8 mouse cellular contexts compared by ENCODE assay signal in genomic region chr4:103119229-103120027, GRCm38 (mm10). TPM values are rescaled to one million over a fixed set of nuclear protein-coding genes. Genes with fewer than 3 reads are reported as not detected.
A peak's percentile ranks its signal among the peaks of the same experiment; 100 is the strongest.
DNase-seq lines count a peak whose midpoint lies in the region; ATAC-seq and TF ChIP-seq lines count a peak whose summit lies in the region.

No protein-coding gene starts in this region.

- peak overlapping the region; percentile 97 for H3K9ac ChIP-seq in heart, embryonic 13.5 days
- H3K9ac ChIP-seq in kidney, postnatal 0 days (ENCODE audit: low read depth, low read length) = peak overlapping the region; percentile 98
- H3K9ac ChIP-seq in liver, adult 2 months (ENCODE audit: low read depth, low read length) = peak overlapping the region; percentile 94

- TF ChIP-seq CTCF in brain, embryonic 14.5 days (IDR thresholded peaks at IDR 0.05; ENCODE audit: borderline replicate concordance, extremely low read depth, insufficient read depth, insufficient read length) = no peak
- no peak for TF ChIP-seq CTCF in kidney, postnatal 0 days (IDR thresholded peaks at IDR 0.05; ENCODE audit: low read depth)
- no peak for TF ChIP-seq CTCF in liver, adult 2 months (IDR thresholded peaks at IDR 0.05; ENCODE audit: low read depth, low read length)

- peaks cover 43% of the 10 kb centered on the region for H3K4me1 ChIP-seq in heart, embryonic 13.5 days
- peaks cover 4% of the 10 kb centered on the region for H3K4me1 ChIP-seq in kidney, postnatal 0 days (replicated peaks; ENCODE audit: insufficient read depth, low read length)
- peaks cover 18% of the 10 kb centered on the region for H3K4me1 ChIP-seq in liver, adult 2 months (ENCODE audit: control insufficient read depth, insufficient read depth, low read length)

- no peaks in the 10 kb centered on the region for H3K9me3 ChIP-seq in heart, embryonic 13.5 days
- no peaks in the 10 kb centered on the region for H3K9me3 ChIP-seq in kidney, postnatal 0 days (replicated peaks; ENCODE audit: low read length)

- H3K4me3 ChIP-seq in heart, embryonic 13.5 days = peak overlapping the region; percentile 91
- peak overlapping the region; percentile 98 for H3K4me3 ChIP-seq in kidney, postnatal 0 days (replicated peaks; ENCODE audit: low read depth, low read length)
- H3K4me3 ChIP-seq in liver, adult 2 months (ENCODE audit: insufficient read depth, low read depth, low read length) = peak overlapping the region; percentile 89

- peaks cover 15% of the 10 kb centered on the region for H3K36me3 ChIP-seq in heart, embryonic 13.5 days
- H3K36me3 ChIP-seq in kidney, postnatal 0 days (ENCODE audit: insufficient read depth, low read length) = 0 out of 2 replicates have a peak, but pooled peaks cover 3% of the 10 kb centered on the region
- H3K36me3 ChIP-seq in liver, adult 2 months (ENCODE audit: control insufficient read depth, insufficient read depth, low read length) = no peaks in the 10 kb centered on the region

- H3K4me2 ChIP-seq in heart, embryonic 13.5 days = peak overlapping the region; percentile 71
- H3K4me2 ChIP-seq in kidney, postnatal 0 days (ENCODE audit: low read length) = peak overlapping the region; percentile 68

- WGBS in heart, embryonic 13.5 days = under 1% methylated on average over 91 of the region's 111 CpGs
- under 1% methylated on average over 91 of the region's 111 CpGs for WGBS in kidney, postnatal 0 days
- WGBS in liver, adult 2 months = 1% methylated on average over 101 of the region's 111 CpGs

- peak overlapping the region; percentile 98 for H3K27ac ChIP-seq in heart, embryonic 13.5 days (replicated peaks)
- H3K27ac ChIP-seq in kidney, postnatal 0 days = peak overlapping the region; percentile 99
- peak overlapping the region; percentile 95 for H3K27ac ChIP-seq in liver, adult 2 months (replicated peaks; ENCODE audit: insufficient read depth, low read depth, low read length)

- TF ChIP-seq POLR2A in brain, embryonic 14.5 days (IDR thresholded peaks at IDR 0.05; ENCODE audit: borderline replicate concordance, extremely low read depth, insufficient read depth, insufficient read length, poor library complexity, severe bottlenecking) = peak; percentile 87
- peak; percentile 49; the same call in 1 of the 2 replicates for TF ChIP-seq POLR2A in liver, adult 2 months (IDR thresholded peaks at IDR 0.05; ENCODE audit: extremely low read depth, insufficient read depth, low read length)

- peak; percentile 88 for DNase-seq in CD4-positive helper T cell, adult 2 months (ENCODE audit: low read depth, low spot score)
- DNase-seq in brain, embryonic 14.5 days (ENCODE audit: low read depth) = peak; percentile 85
- peak; percentile 80 for DNase-seq in kidney, postnatal 0 days (ENCODE audit: low spot score)
- peak; percentile 42 for DNase-seq in liver, adult 2 months (ENCODE audit: extremely low read depth, low read depth, low spot score)
- peak; percentile 76 to 79 for DNase-seq in spleen, postnatal 14 days (ENCODE audit: low spot score in 2 of 2)

- H3K27me3 ChIP-seq in heart, embryonic 13.5 days (replicated peaks) = no peaks in the 10 kb centered on the region
- H3K27me3 ChIP-seq in kidney, postnatal 0 days (ENCODE audit: insufficient read depth, low read length) = no peaks in the 10 kb centered on the region
- H3K27me3 ChIP-seq in liver, adult 2 months (ENCODE audit: control insufficient read depth, insufficient read depth, low read length) = no peaks in the 10 kb centered on the region

- ATAC-seq in erythroid progenitor cell, adult 5-6 weeks (replicated peaks; ENCODE audit: low FRiP score, poor library complexity, severe bottlenecking) = peak; percentile 49
- peak; percentile 75 for ATAC-seq in heart, embryonic 13.5 days (ENCODE audit: extremely low read depth, insufficient number of reproducible peaks, low FRiP score, low TSS enrichment)
- peak; percentile 69 for ATAC-seq in kidney, postnatal 0 days (replicated peaks; ENCODE audit: low FRiP score, low read depth)
- ATAC-seq in monocyte, adult 5-6 weeks (replicated peaks; ENCODE audit: insufficient number of reproducible peaks, low FRiP score, low TSS enrichment, poor library complexity, severe bottlenecking) = peak; percentile 8; the same call in 1 of the 2 replicates

- peaks cover 9% of the 10 kb centered on the region for H3K79me2 ChIP-seq in liver, adult 2 months (ENCODE audit: control insufficient read depth, insufficient read depth, low read length)

RNA-seq across cellular contexts. Expression of gene Wdr78, which starts 5.1 kb away (rescaled TPM):
- 8.5 and 10.1 TPM in 2 replicates for polyA plus RNA-seq in brain, embryonic 14.5 days (2012; rRNA removed)
- 0.72 and 1.7 TPM in 2 replicates for total RNA-seq in erythroid progenitor cell, adult 5-6 weeks (2015; ENCODE audit: low replicate concordance)
- total RNA-seq in erythroid progenitor cell, adult 5-6 weeks (2017; ENCODE audit: low replicate concordance) = 1.6 and 4.2 TPM in 2 replicates
- polyA plus RNA-seq in heart, embryonic 13.5 days (2015; fragmentation: Nextera tagmentation; extraction: Ambion mirVana) = 0.83 and 1.4 TPM in 2 replicates
- polyA plus RNA-seq in kidney, postnatal 0 days (2015; fragmentation: Nextera tagmentation; extraction: Ambion mirVana) = 1.4 and 1.6 TPM in 2 replicates
- total RNA-seq in liver, adult 2 months (2014; rRNA removed) = 0.46 and 0.74 TPM in 2 replicates
- 0.10 and 0.22 TPM in 2 replicates for polyA plus RNA-seq in liver, adult 2 months (2012; rRNA removed)
- 0.75 to 1.4 TPM (median 0.86 TPM) in 3 replicates for total RNA-seq in monocyte, adult 5-6 weeks (2017)

RNA-seq across cellular contexts. Expression of gene Mier1, which starts 5.2 kb away (rescaled TPM):
- 30.2 and 31.9 TPM in 2 replicates for polyA plus RNA-seq in brain, embryonic 14.5 days (2012; rRNA removed)
- total RNA-seq in erythroid progenitor cell, adult 5-6 weeks (2015; ENCODE audit: low replicate concordance) = 134 and 164 TPM in 2 replicates
- 151 and 175 TPM in 2 replicates for total RNA-seq in erythroid progenitor cell, adult 5-6 weeks (2017; ENCODE audit: low replicate concordance)
- 24.0 and 29.3 TPM in 2 replicates for polyA plus RNA-seq in heart, embryonic 13.5 days (2015; fragmentation: Nextera tagmentation; extraction: Ambion mirVana)
- 41.4 and 41.9 TPM in 2 replicates for polyA plus RNA-seq in kidney, postnatal 0 days (2015; fragmentation: Nextera tagmentation; extraction: Ambion mirVana)
- 25.4 TPM in 2 replicates for total RNA-seq in liver, adult 2 months (2014; rRNA removed)
- polyA plus RNA-seq in liver, adult 2 months (2012; rRNA removed) = 4.3 and 7.3 TPM in 2 replicates
- total RNA-seq in monocyte, adult 5-6 weeks (2017) = 169 to 216 TPM (median 182 TPM) in 3 replicates

Comparison
In these comparisons a context has a peak if more than half of its experiments do, and no peak if none do; other contexts are left out.
1. Peak in every context shown above with its lines: DNase-seq, ATAC-seq, H3K4me3 ChIP-seq and H3K27ac ChIP-seq.
2. ATAC-seq: peak in every context shown above with its lines; median percentile 75 in heart, embryonic 13.5 days; 69 in kidney, postnatal 0 days; 49 in erythroid progenitor cell, adult 5-6 weeks; 8 in monocyte, adult 5-6 weeks.